Mouse (Mus musculus) heart, adult 2 months (tissue): ENCODE measurements around the gene Gm10282. TPM values are rescaled to one million over a fixed set of nuclear protein-coding genes. Genes with fewer than 3 reads are reported as not detected.

Source experiments
- DNase-seq, 2 experiments: peaks; one replicate each; pipeline ENCODE4 v3.0.0; 2021
- H3K27ac ChIP-seq: fragments of 200-600 bp; 2 replicates; pipeline ENCODE4 v1.8.1; 2022
- H3K27me3 ChIP-seq: fragments of 200-500 bp; 2 replicates; pipeline ENCODE4 v1.6.1; 2012; ENCODE audit warnings: mild to moderate bottlenecking, low read length, inconsistent platforms, mixed read lengths; ENCODE audit not compliant: control insufficient read depth, insufficient read depth
- H3K36me3 ChIP-seq: fragments of 200-500 bp; 2 replicates; pipeline ENCODE4 v1.6.1; 2012; ENCODE audit warnings: low read length, inconsistent platforms; ENCODE audit not compliant: control insufficient read depth, insufficient read depth
- H3K4me1 ChIP-seq: fragments of 200-500 bp; 2 replicates; pipeline ENCODE4 v1.6.1; 2011; ENCODE audit warnings: low read length; ENCODE audit not compliant: control insufficient read depth, insufficient read depth
- H3K4me3 ChIP-seq: fragments of 200-600 bp; 2 replicates; pipeline ENCODE4 v1.8.1; 2022
- H3K79me2 ChIP-seq: fragments of 200-500 bp; replicated peaks from 2 replicates; pipeline ENCODE4 v1.6.1; 2012; ENCODE audit warnings: mild to moderate bottlenecking, inconsistent platforms, low read length, moderate library complexity, mixed read lengths; ENCODE audit not compliant: control insufficient read depth, insufficient read depth
- H3K9ac ChIP-seq: fragments of 200-500 bp; 2 replicates; pipeline ENCODE4 v1.6.1; 2012; ENCODE audit warnings: low read depth, mild to moderate bottlenecking, control low read depth, inconsistent platforms, low read length, mixed read lengths
- CTCF ChIP-seq: fragments of 200-600 bp; IDR thresholded peaks from 2 replicates; pipeline ENCODE4 v1.8.1; 2022; ENCODE audit warnings: antibody characterized with exemption, mild to moderate bottlenecking, moderate library complexity
- EP300 ChIP-seq: fragments of 200-500 bp; IDR thresholded peaks from 2 replicates; pipeline ENCODE4 v1.6.1; 2011; ENCODE audit warnings: low read depth, low read length, control low read depth; ENCODE audit not compliant: insufficient read depth
- POLR2A ChIP-seq: fragments of 200-500 bp; IDR thresholded peaks from 2 replicates; pipeline ENCODE4 v1.6.1; 2011; ENCODE audit warnings: mild to moderate bottlenecking, low read depth, low read length, control low read depth; ENCODE audit not compliant: insufficient read depth
- WGBS: fragments of 180-500 bp; shearing (Covaris S2); methylation state at CpG from one replicate; pipeline ENCODE4 v1.1.7; 2018; 5-methylcytosine and 5-hydroxymethylcytosine counted together
- intact Hi-C: fragments of 180-260 bp; cut with DNase I; formaldehyde crosslinking; loops from one replicate; pipeline ENCODE4 v1.15.1; 2025
- polyA plus RNA-seq: library from polyadenylated mRNA; depleted of rRNA; stranded (reverse); fragments of >200 nt; gene quantifications from 2 replicates; pipeline ENCODE4 v1.2.3, GENCODE M21; 2012
- total RNA-seq, 2 experiments: library from RNA; stranded (reverse); gene quantifications; 2 replicates each; pipeline ENCODE4 v1.2.3; 2021

Gene Gm10282
- total and polyA plus RNA-seq, 3 experiments, result 2.9 to 8.5 (median 6.7) TPM

- peak overlapping the region; percentile 93 for H3K4me3 ChIP-seq
- peak; percentile 62 to 77 for DNase-seq
- H3K27ac ChIP-seq, result peak overlapping the region; percentile 91
- H3K36me3 ChIP-seq, result peaks cover 11% of the 10 kb centered on the region
- TF ChIP-seq POLR2A, result no peak; the same call in 1 of the 2 replicates
- TF ChIP-seq EP300, result no peak
- no peak for TF ChIP-seq CTCF
- H3K27me3 ChIP-seq, result no peaks in the 10 kb centered on the region
- H3K79me2 ChIP-seq, result peaks cover 5% of the 10 kb centered on the region
- WGBS, result 32% methylated on average over 7 of the region's 7 CpGs
- H3K9ac ChIP-seq, result peak overlapping the region; percentile 65
- intact Hi-C loops, result no loop called here
- peaks cover 14% of the 10 kb centered on the region for H3K4me1 ChIP-seq
Measured at GRCm38 (mm10) chr8:72322471-72322889, 17.4 kb upstream of the Gm10282 start.

- intact Hi-C loops, result loop anchor here (1.0 kb wide), 1 partner anchor 43 kb away; no protein-coding TSS in a partner anchor
Measured at GRCm38 (mm10) chr8:72321635-72322441, 16.8 kb upstream of the Gm10282 start.

GRCm38 (mm10) chr8:72320803-72321583 is 15.9 kb upstream of the Gm10282 start:
- no peak for DNase-seq
- no peaks in the 10 kb centered on the region for H3K27me3 ChIP-seq
- peak overlapping the region; percentile 83 for H3K9ac ChIP-seq
- WGBS, result 28% methylated on average over 25 of the region's 25 CpGs
- peak overlapping the region; percentile 93 for H3K4me3 ChIP-seq
- peaks cover 5% of the 10 kb centered on the region for H3K79me2 ChIP-seq
- peak overlapping the region; percentile 91 for H3K27ac ChIP-seq
- H3K4me1 ChIP-seq, result peaks cover 15% of the 10 kb centered on the region
- 0 out of 2 replicates have a peak, but pooled peaks have one; percentile 16 for TF ChIP-seq EP300
- TF ChIP-seq POLR2A, result no peak; the same call in 1 of the 2 replicates
- TF ChIP-seq CTCF, result no peak
- peaks cover 11% of the 10 kb centered on the region for H3K36me3 ChIP-seq
- intact Hi-C loops, result loop anchor here (1.0 kb wide), 1 partner anchor 44 kb away; no protein-coding TSS in a partner anchor

More at GRCm38 (mm10) chr8:72321635-72322441, 16.8 kb upstream of the Gm10282 start:
- H3K79me2 ChIP-seq, result peaks cover 5% of the 10 kb centered on the region
- H3K4me3 ChIP-seq, result peak overlapping the region; percentile 93
- peaks cover 15% of the 10 kb centered on the region for H3K4me1 ChIP-seq
- H3K36me3 ChIP-seq, result peaks cover 11% of the 10 kb centered on the region
- TF ChIP-seq POLR2A (0 out of 2 replicates have a peak, but pooled peaks have one; percentile 41), CTCF (no peak), EP300 (peak; percentile 7; the same call in 1 of the 2 replicates)
- no peaks in the 10 kb centered on the region for H3K27me3 ChIP-seq
- peak overlapping the region; percentile 91 for H3K27ac ChIP-seq
- WGBS, result 51% methylated on average over 20 of the region's 20 CpGs
- H3K9ac ChIP-seq, result peak overlapping the region; percentile 65
- DNase-seq, result peak in 1 of 2 experiments; percentile 50

- WGBS, result 4% methylated on average over 55 of the region's 55 CpGs
- Histone ChIP-seq H3K4me3 (peak overlapping the region; percentile 93), H3K4me1 (peaks cover 15% of the 10 kb centered on the region), H3K79me2 (peaks cover 5% of the 10 kb centered on the region), H3K27me3 (no peaks in the 10 kb centered on the region), H3K36me3 (peaks cover 11% of the 10 kb centered on the region), H3K27ac (peak overlapping the region; percentile 91), H3K9ac (peak overlapping the region; percentile 83)
- TF ChIP-seq EP300 (no peak), CTCF (no peak), POLR2A (no peak)
- peak; percentile 63 to 74 for DNase-seq
- intact Hi-C loops, result loop anchor here (1.0 to 2.0 kb wide), 3 partner anchors 17 to 51 kb away; no protein-coding TSS in a partner anchor
Measured at GRCm38 (mm10) chr8:72319921-72320802, 15.1 kb upstream of the Gm10282 start.

GRCm38 (mm10) chr8:72319397-72319796 is 14.3 kb upstream of the Gm10282 start:
- no peak for DNase-seq
- peak overlapping the region; percentile 93 for H3K4me3 ChIP-seq
- WGBS, result 1% methylated on average over 48 of the region's 48 CpGs
- peaks cover 15% of the 10 kb centered on the region for H3K4me1 ChIP-seq
- H3K27me3 ChIP-seq, result no peaks in the 10 kb centered on the region
- H3K36me3 ChIP-seq, result peaks cover 11% of the 10 kb centered on the region
- intact Hi-C loops, result loop anchor here (1.0 to 2.0 kb wide), 3 partner anchors 17 to 51 kb away; no protein-coding TSS in a partner anchor
- H3K27ac ChIP-seq, result peak overlapping the region; percentile 91
- TF ChIP-seq EP300, result no peak
- TF ChIP-seq CTCF, result no peak
- TF ChIP-seq POLR2A, result no peak
- H3K79me2 ChIP-seq, result peaks cover 5% of the 10 kb centered on the region
- H3K9ac ChIP-seq, result peak overlapping the region; percentile 83
